9 mouse cellular contexts compared by ENCODE assay signal in the genomic region with DNA sequence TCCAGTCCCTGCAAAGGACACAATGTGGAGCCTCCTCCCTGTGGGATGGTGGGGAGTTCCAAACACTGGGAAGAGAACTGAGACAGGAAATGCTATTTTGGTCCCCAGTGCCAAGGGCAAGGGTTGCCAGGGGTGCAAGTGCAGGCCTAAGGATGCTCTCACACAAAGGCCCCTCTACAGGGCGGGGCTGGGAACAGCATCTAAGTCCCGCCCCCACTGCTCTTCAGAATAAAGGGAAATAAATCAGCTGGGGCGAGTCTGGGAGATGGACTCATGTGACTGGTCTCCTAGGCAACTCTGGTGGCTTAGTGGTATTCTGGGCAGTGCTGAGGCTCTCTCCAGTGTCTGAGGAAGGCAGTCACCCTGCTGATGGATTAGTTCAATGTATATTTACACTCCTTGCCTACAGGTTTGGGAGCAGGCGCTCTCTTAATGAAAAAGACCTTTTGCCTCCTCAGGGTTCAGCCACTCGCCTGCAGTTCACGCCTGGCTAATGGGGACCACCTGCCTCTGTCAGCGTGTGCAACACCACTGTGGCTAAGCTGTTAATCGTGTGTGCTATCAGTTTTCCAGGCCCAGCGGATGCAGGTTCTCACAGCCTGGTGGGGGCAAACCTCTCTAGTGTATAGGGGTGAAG. TPM values are rescaled to one million over a fixed set of nuclear protein-coding genes. Genes with fewer than 3 reads are reported as not detected.
DNase-seq lines count a peak whose midpoint lies in the region; ATAC-seq lines count a peak whose summit lies in the region.
"Had no signal": no experiment of that assay in that cellular context is flagged by ENCODE, and none has a peak within 500 bp of the region (broad histone marks: within the 10 kb centered on the region; RNA-seq: fewer than 3 reads in every experiment).

No protein-coding gene starts in this region.

- H3K9ac ChIP-seq in limb, embryonic 13.5 days: peak overlapping the region; percentile 51; the same call in 1 of the 2 replicates
- peak overlapping the region; percentile 15; the same call in 1 of the 2 replicates for H3K9ac ChIP-seq in midbrain, embryonic 15.5 days
- H3K9ac ChIP-seq: liver, embryonic 14.5 days had no signal

- peaks cover 45% of the 10 kb centered on the region for H3K36me3 ChIP-seq in heart, embryonic 10.5 days
- H3K36me3 ChIP-seq in limb, embryonic 13.5 days: peaks cover 44% of the 10 kb centered on the region
- peaks cover 12% of the 10 kb centered on the region; the same call in 1 of the 2 replicates for H3K36me3 ChIP-seq in midbrain, embryonic 15.5 days (replicated peaks)

- DNase-seq in cerebellum, adult 11 months: peak; percentile 42
- no peak for DNase-seq in cerebellum, adult 9-10 months
- peak; percentile 76 for DNase-seq in embryo, embryonic 11.5 days (ENCODE audit: low read depth, low spot score)
- no peak for DNase-seq in heart, embryonic 10.5 days (ENCODE audit: low spot score)
- peak; percentile 65 for DNase-seq in kidney, adult 9 months
- no peak for DNase-seq in ovary, adult 18-20 months (ENCODE audit: low spot score)

- 23% methylated on average over 9 of the region's 9 CpGs for WGBS in heart, embryonic 10.5 days
- 16% methylated on average over 9 of the region's 9 CpGs for WGBS in limb, embryonic 13.5 days
- WGBS in midbrain, embryonic 15.5 days: 2% methylated on average over 9 of the region's 9 CpGs

- ATAC-seq in limb, embryonic 13.5 days (ENCODE audit: low FRiP score, low read depth): peak; percentile 62
- ATAC-seq in midbrain, embryonic 15.5 days (replicated peaks): peak; percentile 92

- H3K4me2 ChIP-seq in limb, embryonic 13.5 days (replicated peaks): no peak overlapping the region
- peak overlapping the region; percentile 23 for H3K4me2 ChIP-seq in midbrain, embryonic 15.5 days

- H3K4me3 ChIP-seq in heart, embryonic 10.5 days: peak overlapping the region; percentile 5
- H3K4me3 ChIP-seq in limb, embryonic 13.5 days: no peak overlapping the region
- H3K4me3 ChIP-seq in midbrain, embryonic 15.5 days: no peak overlapping the region

- no peaks in the 10 kb centered on the region for H3K9me3 ChIP-seq in heart, embryonic 10.5 days
- H3K9me3 ChIP-seq in limb, embryonic 13.5 days: no peaks in the 10 kb centered on the region
- H3K9me3 ChIP-seq in midbrain, embryonic 15.5 days: no peaks in the 10 kb centered on the region

- H3K27ac ChIP-seq in heart, embryonic 10.5 days: peak overlapping the region; percentile 50; the same call in 1 of the 2 replicates
- no peak overlapping the region; the same call in 1 of the 2 replicates for H3K27ac ChIP-seq in limb, embryonic 13.5 days
- H3K27ac ChIP-seq in midbrain, embryonic 15.5 days: peak overlapping the region; percentile 84
- H3K27ac ChIP-seq: liver, embryonic 14.5 days had no signal

- peaks cover 6% of the 10 kb centered on the region; the same call in 1 of the 2 replicates for H3K27me3 ChIP-seq in heart, embryonic 10.5 days (ENCODE audit: insufficient read depth, poor library complexity, severe bottlenecking)
- no peaks in the 10 kb centered on the region for H3K27me3 ChIP-seq in limb, embryonic 13.5 days
- H3K27me3 ChIP-seq in midbrain, embryonic 15.5 days (replicated peaks): no peaks in the 10 kb centered on the region

- H3K4me1 ChIP-seq in heart, embryonic 10.5 days: peaks cover 65% of the 10 kb centered on the region
- peaks cover 50% of the 10 kb centered on the region for H3K4me1 ChIP-seq in limb, embryonic 13.5 days
- peaks cover 59% of the 10 kb centered on the region for H3K4me1 ChIP-seq in midbrain, embryonic 15.5 days

RNA-seq across cellular contexts. Expression of gene Elmo2, which starts 9.3 kb away (rescaled TPM):
- polyA plus RNA-seq in heart, embryonic 10.5 days (2016; fragmentation: Nextera tagmentation; extraction: Ambion mirVana): 56.5 and 61.3 TPM in 2 replicates
- polyA plus RNA-seq in limb, embryonic 13.5 days (2015; fragmentation: Nextera tagmentation; extraction: Ambion mirVana): 83.0 and 86.4 TPM in 2 replicates
- 111 and 115 TPM in 2 replicates for polyA plus RNA-seq in midbrain, embryonic 15.5 days (2015; fragmentation: Nextera tagmentation; extraction: Ambion mirVana)

RNA-seq across cellular contexts. Expression of gene Slc35c2, which starts 29.3 kb away (rescaled TPM):
- polyA plus RNA-seq in heart, embryonic 10.5 days (2016; fragmentation: Nextera tagmentation; extraction: Ambion mirVana): 57.3 and 61.9 TPM in 2 replicates
- polyA plus RNA-seq in limb, embryonic 13.5 days (2015; fragmentation: Nextera tagmentation; extraction: Ambion mirVana): 56.3 and 56.4 TPM in 2 replicates
- 72.8 and 74.1 TPM in 2 replicates for polyA plus RNA-seq in midbrain, embryonic 15.5 days (2015; fragmentation: Nextera tagmentation; extraction: Ambion mirVana)

RNA-seq across cellular contexts. Expression of gene Zfp663, which starts 51.6 kb away (rescaled TPM):
- polyA plus RNA-seq in heart, embryonic 10.5 days (2016; fragmentation: Nextera tagmentation; extraction: Ambion mirVana): 0.23 and 0.60 TPM in 2 replicates
- polyA plus RNA-seq in limb, embryonic 13.5 days (2015; fragmentation: Nextera tagmentation; extraction: Ambion mirVana): 0.31 and 0.75 TPM in 2 replicates
- 8.5 and 10.9 TPM in 2 replicates for polyA plus RNA-seq in midbrain, embryonic 15.5 days (2015; fragmentation: Nextera tagmentation; extraction: Ambion mirVana)

Comparison
In these comparisons a context has a peak if more than half of its experiments do, and no peak if none do; other contexts are left out.
1. DNase-seq: peak in cerebellum, adult 11 months (single experiment), embryo, embryonic 11.5 days (single experiment) and kidney, adult 9 months (single experiment); none in cerebellum, adult 9-10 months (single experiment), heart, embryonic 10.5 days (single experiment) and ovary, adult 18-20 months (single experiment).